Mouse (Mus musculus) A20 (cell line): ENCODE measurements at regions not wholly inside any gene's neighbourhood (a gene's known extent, or its start where the extent isn't known, plus 50 kb on each side); places are given as distances from the start of the nearest gene placed in this dataset.
A peak's percentile ranks its signal among the peaks of the same experiment; 100 is the strongest.
"Not testable (repeated sequence)": the region's sequence is repeated elsewhere in the genome, so short reads cannot be mapped to it uniquely, and the experiment has no call there.

Source experiments
- DNase-seq: peaks from one replicate; pipeline ENCODE4 v3.0.0-alpha.2; 2011; ENCODE audit warnings: low read depth, low spot score

DNA sequence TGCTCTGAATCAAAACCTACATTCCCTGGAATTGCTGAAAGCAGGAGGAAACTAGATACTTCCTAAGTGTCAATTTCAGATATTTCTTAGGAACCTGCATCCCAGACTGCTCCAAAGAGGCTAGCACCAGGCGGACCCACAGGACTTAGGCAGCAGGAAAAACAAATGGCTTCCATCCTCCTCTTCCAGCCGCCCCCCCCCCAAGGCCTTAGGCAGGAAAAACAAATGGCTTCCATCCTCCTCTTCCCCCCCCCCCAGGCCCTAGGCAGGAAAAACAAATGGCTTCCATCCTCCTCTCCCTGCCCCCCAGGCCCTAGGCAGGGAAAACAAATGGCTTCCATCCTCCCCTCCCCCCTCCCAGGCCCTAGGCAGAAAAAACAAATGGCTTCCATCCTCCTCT lies 64.5 kb upstream of the Nap1l2 start:
- DNase-seq = no peak

DNA sequence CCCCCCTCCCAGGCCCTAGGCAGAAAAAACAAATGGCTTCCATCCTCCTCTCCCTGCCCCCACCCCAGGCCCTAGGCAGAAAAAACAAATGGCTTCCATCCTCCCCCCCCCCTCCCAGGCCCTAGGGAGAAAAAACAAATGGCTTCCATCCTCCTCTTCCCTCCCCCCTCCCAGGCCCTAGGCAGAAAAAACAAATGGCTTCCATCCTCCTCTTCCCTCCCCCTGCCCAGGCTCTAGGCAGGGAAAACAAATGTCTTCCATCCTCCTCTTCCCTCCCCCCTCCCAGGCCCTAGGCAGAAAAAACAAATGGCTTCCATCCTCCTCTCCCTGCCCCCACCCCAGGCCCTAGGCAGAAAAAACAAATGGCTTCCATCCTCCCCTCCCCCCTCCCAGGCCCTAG lies 65.0 kb upstream of the Nap1l2 start:
- not testable (repeated sequence) for DNase-seq

DNA sequence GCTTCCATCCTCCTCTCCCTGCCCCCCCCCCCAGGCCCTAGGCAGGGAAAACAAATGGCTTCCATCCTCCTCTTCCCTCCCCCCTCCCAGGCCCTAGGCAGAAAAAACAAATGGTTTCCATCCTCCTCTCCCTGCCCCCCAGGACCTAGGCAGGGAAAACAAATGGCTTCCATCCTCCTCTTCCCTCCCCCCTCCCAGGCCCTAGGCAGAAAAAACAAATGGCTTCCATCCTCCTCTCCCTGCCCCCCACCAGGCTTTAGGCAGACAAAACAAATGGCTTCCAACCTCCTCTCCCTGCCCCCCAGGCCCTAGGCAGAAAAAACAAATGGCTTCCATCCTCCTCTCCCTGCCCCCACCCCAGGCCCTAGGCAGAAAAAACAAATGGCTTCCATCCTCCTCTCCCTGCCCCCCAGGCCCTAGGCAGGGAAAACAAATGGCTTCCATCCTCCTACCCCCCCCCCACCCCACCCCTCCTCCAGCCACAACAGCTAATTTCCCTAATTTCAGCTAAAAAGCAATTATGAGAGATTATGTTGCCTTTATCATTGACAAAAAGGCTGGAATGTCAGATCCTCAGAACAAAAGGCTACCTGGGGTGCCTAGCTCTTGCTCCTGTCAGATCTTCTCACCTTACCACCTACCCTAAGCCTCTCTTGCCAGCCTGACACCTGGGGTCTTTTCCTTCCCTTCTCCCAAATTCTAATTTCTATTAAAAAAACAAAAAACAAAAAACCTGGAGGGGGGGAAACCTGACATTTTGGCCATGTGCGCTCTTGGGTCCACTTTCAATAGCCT lies 65.8 kb upstream of the Nap1l2 start:
- not testable (repeated sequence) for DNase-seq

DNA sequence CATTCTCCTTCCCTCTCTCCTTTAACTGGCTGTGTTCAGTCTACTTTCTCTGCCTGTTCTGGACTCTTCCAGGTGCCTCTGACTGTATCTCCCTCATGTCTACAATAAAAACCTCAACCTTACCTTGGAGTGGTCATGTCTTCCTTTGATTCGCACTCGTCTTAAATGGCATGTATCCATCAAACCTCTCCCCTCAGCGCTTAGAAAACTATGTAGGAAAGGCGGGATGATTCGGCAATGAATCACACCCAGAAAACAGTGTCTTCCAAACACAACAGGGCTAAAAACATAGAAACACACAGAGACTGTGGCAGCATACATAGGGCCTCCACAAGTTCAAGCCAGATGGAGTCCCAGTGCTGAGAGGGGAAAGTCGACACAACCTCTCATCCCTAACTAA lies 66.4 kb upstream of the Nap1l2 start:
- DNase-seq = no peak

DNA sequence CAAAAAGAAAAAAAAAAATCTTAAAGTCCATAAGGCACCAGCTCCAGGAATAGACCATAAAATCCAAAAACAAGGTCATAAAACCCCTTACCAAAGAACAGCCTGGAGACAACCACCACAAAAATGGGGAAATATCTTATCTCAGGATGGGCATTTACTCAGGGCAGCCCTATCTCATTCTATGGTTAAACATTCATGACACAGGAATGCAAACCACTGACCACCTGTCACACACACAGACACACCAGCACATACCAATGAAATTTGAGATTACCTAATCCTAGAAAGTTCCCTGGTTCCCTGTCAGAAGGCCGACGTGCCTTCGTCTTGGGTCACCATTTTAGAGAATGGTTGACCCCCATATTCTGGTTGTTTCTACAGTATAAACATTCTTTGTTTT lies 66.3 kb upstream of the Cdx4 start:
- no peak for DNase-seq

DNA sequence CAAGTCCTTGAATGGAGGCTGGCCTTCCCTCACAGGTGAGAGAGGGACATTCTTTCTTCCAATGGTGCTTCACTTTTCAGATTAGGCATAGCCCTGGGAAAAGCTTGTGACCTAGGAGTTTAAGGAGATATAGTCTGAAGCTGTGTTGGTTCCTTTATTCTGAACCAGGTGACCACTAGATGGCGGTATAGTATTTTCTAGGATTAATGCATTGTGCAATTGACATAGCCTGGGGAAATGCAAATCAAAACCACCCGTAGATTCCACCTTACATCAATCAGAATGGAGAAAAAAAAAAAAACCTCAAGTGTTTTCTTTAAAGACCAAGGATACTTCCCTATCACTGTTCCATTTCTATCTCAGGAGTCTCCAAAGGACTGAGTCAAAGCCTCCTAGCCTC lies 61.3 kb upstream of the Cdx4 start:
- peak; percentile 50 for DNase-seq
